Mouse (Mus musculus) spleen, adult 2 months (tissue): ENCODE data around the gene Cox14.

Experiments used
- CTCF ChIP-seq: fragments of 200-500 bp; IDR thresholded peaks from 2 replicates; pipeline ENCODE4 v1.5.1; 2011; ENCODE audit warnings: mild to moderate bottlenecking, inconsistent platforms; ENCODE audit not compliant: insufficient read depth, insufficient read length, insufficient replicate concordance; ENCODE audit errors: extremely low read depth
- POLR2A ChIP-seq: fragments of 200-500 bp; IDR thresholded peaks from 2 replicates; pipeline ENCODE4 v1.6.1; 2011; ENCODE audit warnings: low read depth, low read length, inconsistent platforms

DNA sequence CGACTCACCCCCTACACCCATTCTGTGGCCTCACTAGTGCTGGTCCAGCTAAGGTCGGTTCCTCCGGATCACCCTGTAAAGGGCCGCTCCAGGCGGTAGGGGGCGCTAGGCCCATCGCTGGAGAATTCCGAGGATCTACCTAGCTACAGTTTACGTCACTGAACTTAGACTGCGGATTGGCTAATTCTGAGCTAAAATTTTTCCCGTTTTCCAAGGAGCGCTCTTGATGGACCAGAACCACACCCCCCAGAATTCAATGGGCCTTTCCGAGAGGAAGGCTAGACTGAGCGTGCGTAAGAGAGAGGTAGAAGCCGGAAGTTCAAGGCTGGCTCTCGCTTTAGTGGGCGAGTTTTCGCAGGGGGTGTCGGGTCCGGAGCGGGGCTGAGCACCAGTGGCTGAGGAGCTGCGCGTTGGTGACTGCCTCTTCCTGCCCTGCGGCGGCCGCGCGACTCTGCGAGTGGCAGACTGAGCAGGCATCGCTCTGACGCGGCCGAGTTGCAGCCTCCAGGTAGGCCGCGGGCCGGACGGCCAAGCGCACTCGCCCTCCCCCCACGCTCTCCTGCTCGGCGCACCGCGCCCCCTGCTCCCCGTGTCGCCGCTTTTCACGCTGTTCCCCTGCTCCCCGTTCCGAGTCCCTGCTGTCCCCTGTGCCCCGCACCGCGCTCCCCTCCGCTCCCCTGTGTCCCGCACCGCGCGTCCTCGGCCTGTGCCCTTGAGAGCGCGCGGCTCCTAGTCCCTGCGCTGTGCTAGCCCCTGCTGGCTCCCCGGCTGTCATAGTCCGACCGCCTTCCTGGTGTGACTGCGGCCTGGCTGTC lies at the start of gene Cox14:
- TF ChIP-seq CTCF (peak; percentile 94), POLR2A (peak; percentile 70)
